ENCODE assay signal across 21 mouse cellular contexts in the genomic region with DNA sequence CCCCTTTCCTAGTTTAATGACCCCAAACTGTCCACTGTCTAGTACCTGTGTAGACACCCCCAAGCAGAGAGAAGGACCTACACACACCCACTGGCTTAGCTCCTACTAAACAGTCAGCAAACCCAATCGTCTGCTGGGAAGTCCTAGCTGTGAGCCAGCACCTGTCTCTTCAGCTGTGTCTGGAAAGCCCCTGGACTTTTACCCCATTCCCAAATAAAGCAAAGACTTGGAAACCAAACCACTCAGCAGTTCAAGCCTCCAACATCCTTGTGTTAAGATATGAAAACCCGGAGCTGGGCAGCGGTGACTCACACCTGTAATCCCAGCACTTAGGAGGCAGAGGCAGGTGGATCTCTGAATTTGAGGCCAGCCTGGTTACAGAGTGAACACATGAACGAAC. TPM values are rescaled to one million over a fixed set of nuclear protein-coding genes. Genes with fewer than 3 reads are reported as not detected.
DNase-seq lines count a peak whose midpoint lies in the region; ATAC-seq and TF ChIP-seq lines count a peak whose summit lies in the region.
"Had no signal": no experiment of that assay in that cellular context is flagged by ENCODE, and none has a peak within 500 bp of the region (broad histone marks: within the 10 kb centered on the region; RNA-seq: fewer than 3 reads in every experiment).

No protein-coding gene starts in this region.

- intact Hi-C loops in gastrocnemius, adult 2 months (cut with DNase I) = loop anchor here (5.0 kb wide), 1 partner anchor 61 kb away; no protein-coding TSS in a partner anchor

- TF ChIP-seq EP300 in heart, postnatal 0 days (IDR thresholded peaks at IDR 0.05; ENCODE audit: low read depth) = no peak
- no peak for TF ChIP-seq EP300 in liver, postnatal 0 days (IDR thresholded peaks at IDR 0.05; ENCODE audit: low read depth)

- TF ChIP-seq POLR2A in liver, adult 2 months (IDR thresholded peaks at IDR 0.05; ENCODE audit: extremely low read depth, insufficient read depth, low read length) = no peak
- no peak for TF ChIP-seq POLR2A in myocyte (IDR thresholded peaks at IDR 0.05; ENCODE audit: insufficient read length, low read depth)

- peak overlapping the region; percentile 80 for H3K27ac ChIP-seq in gastrocnemius, adult 2 months
- H3K27ac ChIP-seq in heart, postnatal 0 days (ENCODE audit: low read depth) = peak overlapping the region; percentile 98
- H3K27ac ChIP-seq in liver, adult 2 months (replicated peaks; ENCODE audit: insufficient read depth, low read depth, low read length) = peak overlapping the region; percentile 3
- no peak overlapping the region for H3K27ac ChIP-seq in liver, postnatal 0 days (ENCODE audit: low read depth)

- H3K79me2 ChIP-seq in liver, adult 2 months (ENCODE audit: control insufficient read depth, insufficient read depth, low read length) = peaks cover 5% of the 10 kb centered on the region; the same call in 1 of the 2 replicates
- H3K79me2 ChIP-seq in myocyte (ENCODE audit: control insufficient read depth, insufficient read depth) = no peaks in the 10 kb centered on the region

- no peaks in the 10 kb centered on the region for H3K27me3 ChIP-seq in heart, postnatal 0 days (ENCODE audit: control insufficient read depth, insufficient read depth, low read length)
- H3K27me3 ChIP-seq in liver, adult 2 months (ENCODE audit: control insufficient read depth, insufficient read depth, low read length) = no peaks in the 10 kb centered on the region
- no peaks in the 10 kb centered on the region for H3K27me3 ChIP-seq in liver, postnatal 0 days (ENCODE audit: insufficient read depth, low read length)
- H3K27me3 ChIP-seq in myocyte (ENCODE audit: control insufficient read depth, insufficient read depth, insufficient read length) = no peaks in the 10 kb centered on the region
- H3K27me3 ChIP-seq: CH12.LX; hindbrain, embryonic 15.5 days; neural tube, embryonic 15.5 days had no signal

- no peak for ATAC-seq in heart, postnatal 0 days (ENCODE audit: insufficient read depth, low read depth)
- ATAC-seq in liver, postnatal 0 days = no peak
- ATAC-seq in granulocyte monocyte progenitor cell, adult 5-6 weeks (replicated peaks; ENCODE audit: poor library complexity, severe bottlenecking) = no peak
- ATAC-seq: forebrain, postnatal 0 days had no signal

- peaks cover 11% of the 10 kb centered on the region; the same call in 1 of the 2 replicates for H3K36me3 ChIP-seq in heart, postnatal 0 days (replicated peaks; ENCODE audit: control insufficient read depth, insufficient read depth, low read length)
- H3K36me3 ChIP-seq in liver, adult 2 months (ENCODE audit: control insufficient read depth, insufficient read depth, low read length) = peaks cover under 1% of the 10 kb centered on the region; the same call in 1 of the 2 replicates
- H3K36me3 ChIP-seq in liver, postnatal 0 days (replicated peaks; ENCODE audit: insufficient read depth, low read length) = peaks cover 3% of the 10 kb centered on the region
- H3K36me3 ChIP-seq in myocyte (ENCODE audit: control insufficient read depth, insufficient read depth) = no peaks in the 10 kb centered on the region

- no peak overlapping the region for H3ac ChIP-seq in myocyte (ENCODE audit: control insufficient read depth, insufficient read length)

- peaks cover 51% of the 10 kb centered on the region for H3K4me1 ChIP-seq in heart, postnatal 0 days (ENCODE audit: control insufficient read depth, insufficient read depth)
- H3K4me1 ChIP-seq in liver, adult 2 months (ENCODE audit: control insufficient read depth, insufficient read depth, low read length) = peaks cover 22% of the 10 kb centered on the region
- peaks cover 22% of the 10 kb centered on the region for H3K4me1 ChIP-seq in liver, postnatal 0 days (ENCODE audit: insufficient read depth)

- WGBS in heart, postnatal 0 days = 78% methylated on average over 4 of the region's 4 CpGs
- 21% methylated on average over 4 of the region's 4 CpGs for WGBS in liver, adult 2 months
- 72% methylated on average over 4 of the region's 4 CpGs for WGBS in liver, postnatal 0 days (ENCODE audit: insufficient replicate concordance)

- DNase-seq in gastrocnemius, adult 2 months = no peak
- no peak for DNase-seq in gastrocnemius, adult 8-10 months (ENCODE audit: low spot score in 2 of 2)
- no peak for DNase-seq in heart, postnatal 0 days (ENCODE audit: low spot score)
- no peak for DNase-seq in heart, adult 9 months (ENCODE audit: low spot score in 2 of 2)
- DNase-seq in liver, adult 2 months (ENCODE audit: extremely low read depth, low read depth, low spot score) = peak; percentile 71
- no peak for DNase-seq in liver, postnatal 0 days
- DNase-seq: adrenal gland, postnatal 14 days; cerebellum, postnatal 25 days; forebrain, postnatal 0 days; gastrocnemius, postnatal 14 days; kidney, adult 18-20 months; lung, postnatal 10 days; retina, postnatal 1 day; thymus, postnatal 14 days had no signal

- H3K9ac ChIP-seq in heart, postnatal 0 days (replicated peaks; ENCODE audit: low read depth, low read length) = no peak overlapping the region
- H3K9ac ChIP-seq in liver, adult 2 months (ENCODE audit: low read depth, low read length) = no peak overlapping the region
- H3K9ac ChIP-seq in liver, postnatal 0 days (replicated peaks) = no peak overlapping the region
- H3K9ac ChIP-seq: forebrain, postnatal 0 days; hindbrain, embryonic 15.5 days; neural tube, embryonic 15.5 days had no signal

- no peak overlapping the region for H3K4me2 ChIP-seq in heart, postnatal 0 days (ENCODE audit: low read depth, low read length)
- H3K4me2 ChIP-seq in liver, postnatal 0 days (ENCODE audit: low read depth, low read length) = no peak overlapping the region
- H3K4me2 ChIP-seq in myocyte (ENCODE audit: low read depth) = no peak overlapping the region
- H3K4me2 ChIP-seq: hindbrain, embryonic 15.5 days; neural tube, embryonic 15.5 days had no signal

- TF ChIP-seq CTCF in gastrocnemius, adult 2 months (IDR thresholded peaks at IDR 0.05) = no peak
- TF ChIP-seq CTCF in heart, postnatal 0 days (IDR thresholded peaks at IDR 0.05; ENCODE audit: low read depth) = no peak
- TF ChIP-seq CTCF in liver, adult 2 months (IDR thresholded peaks at IDR 0.05; ENCODE audit: low read depth, low read length) = no peak
- TF ChIP-seq CTCF in liver, postnatal 0 days (IDR thresholded peaks at IDR 0.05; ENCODE audit: low read depth) = no peak

- H3K4me3 ChIP-seq in gastrocnemius, adult 2 months = no peak overlapping the region
- H3K4me3 ChIP-seq in heart, postnatal 0 days (ENCODE audit: low read depth, low read length) = no peak overlapping the region
- no peak overlapping the region for H3K4me3 ChIP-seq in liver, adult 2 months (ENCODE audit: insufficient read depth, low read depth, low read length)
- H3K4me3 ChIP-seq in liver, postnatal 0 days (ENCODE audit: low read depth, low read length) = no peak overlapping the region
- no peak overlapping the region for H3K4me3 ChIP-seq in myocyte
- H3K4me3 ChIP-seq: embryonic facial prominence, embryonic 10.5 days; erythroblast, embryonic 14.5 days; hindbrain, embryonic 15.5 days; neural tube, embryonic 15.5 days had no signal

- no peaks in the 10 kb centered on the region for H3K9me3 ChIP-seq in heart, postnatal 0 days (replicated peaks; ENCODE audit: control insufficient read depth, low read length)
- no peaks in the 10 kb centered on the region for H3K9me3 ChIP-seq in liver, postnatal 0 days (ENCODE audit: low read length)
- H3K9me3 ChIP-seq: embryonic facial prominence, embryonic 10.5 days; hindbrain, embryonic 15.5 days; neural tube, embryonic 15.5 days had no signal

TF ChIP-seq in myocyte, 11 proteins besides CTCF, POLR2A, EP300 and RAD21:
- peak in 1 of 3 experiments; percentile 58 for TF ChIP-seq MYOG (IDR thresholded peaks at IDR 0.05; ENCODE audit: control insufficient read depth in 1 of 3, insufficient read depth in 1 of 3, insufficient read length in 2 of 3, low read depth in 2 of 3)
- TF ChIP-seq SRF (IDR thresholded peaks at IDR 0.05; ENCODE audit: control insufficient read depth, insufficient read length, low read depth) = peak; percentile 80
- TF ChIP-seq TCF12 (IDR thresholded peaks at IDR 0.05; ENCODE audit: insufficient read depth, poor library complexity, severe bottlenecking) = peak; percentile 19
- peak in 2 of 3 experiments; percentile 35 to 39 for TF ChIP-seq MYOD1 (IDR thresholded peaks at IDR 0.05; ENCODE audit: control insufficient read depth in 1 of 3, insufficient read length in 2 of 3, low read depth in 2 of 3)
- TF ChIP-seq CEBPB (IDR thresholded peaks at IDR 0.05; ENCODE audit: insufficient read depth, poor library complexity, severe bottlenecking) = no peak

RNA-seq across cellular contexts. Expression of a gene that starts 42.6 kb away (rescaled TPM):
- under 1 TPM in 1 of 2 experiments, not detected in 1; 0.17 TPM for total RNA-seq in gastrocnemius, adult 2 months (2021)
- total RNA-seq in gastrocnemius, adult 8-10 months (2022) = under 1 TPM in 3 of 4 experiments, not detected in 1; 0.12 to 0.18 (median 0.17) TPM
- 0.08 and 0.15 TPM in 2 replicates for total RNA-seq in heart, postnatal 0 days (2014; rRNA removed; ENCODE audit: low replicate concordance)
- 0.81 and 0.94 TPM in 2 replicates for polyA plus RNA-seq in heart, postnatal 0 days (2015; fragmentation: Nextera tagmentation; extraction: Ambion mirVana)
- total RNA-seq in liver, adult 2 months (2014; rRNA removed) = 0.46 and 0.54 TPM in 2 replicates
- 0.15 and 0.93 TPM in 2 replicates for polyA plus RNA-seq in liver, adult 2 months (2012; rRNA removed)
- 2.1 and 2.2 TPM in 2 replicates for polyA plus RNA-seq in liver, postnatal 0 days (2015; fragmentation: Nextera tagmentation; extraction: Ambion mirVana)
- 1.2 TPM for polyA plus RNA-seq in myocyte (2012; fragmentation: generic; extraction: Trizol)
- total RNA-seq in granulocyte monocyte progenitor cell, adult 5-6 weeks (2014; fragmentation: Nextera tagmentation) = 2.8 and 3.1 TPM in 2 replicates
- 0.77 and 0.78 TPM in 2 replicates for total RNA-seq in granulocyte monocyte progenitor cell, adult 5-6 weeks (2017)
- polyA plus RNA-seq: erythroblast, embryonic 14.5 days had no signal
